Mouse (Mus musculus) cerebellum, adult 2 months (tissue): Measurements from ENCODE around the gene Ssbp3. TPM values are rescaled to one million over a fixed set of nuclear protein-coding genes. Genes with fewer than 3 reads are reported as not detected.
A peak's percentile ranks its signal among the peaks of the same experiment; 100 is the strongest.

Source experiments
- DNase-seq, 2 experiments: peaks; one replicate each; pipeline ENCODE4 v3.0.0; 2021
- H3K27ac ChIP-seq: fragments of 200-500 bp; 2 replicates; pipeline ENCODE4 v1.5.1; 2012; ENCODE audit warnings: low read length, control low read depth, inconsistent platforms; ENCODE audit not compliant: insufficient read depth
- H3K27me3 ChIP-seq: fragments of 200-500 bp; 2 replicates; pipeline ENCODE4 v1.6.1; 2012; ENCODE audit warnings: inconsistent platforms, mild to moderate bottlenecking, low read length, moderate library complexity; ENCODE audit not compliant: control insufficient read depth, insufficient read depth
- H3K4me1 ChIP-seq: fragments of 200-500 bp; 2 replicates; pipeline ENCODE4 v1.6.1; 2011; ENCODE audit warnings: low read length; ENCODE audit not compliant: control insufficient read depth, insufficient read depth
- H3K4me3 ChIP-seq: fragments of 200-500 bp; replicated peaks from 2 replicates; pipeline ENCODE3; 2011; ENCODE audit warnings: mild to moderate bottlenecking, low read depth, low read length, control low read depth; ENCODE audit not compliant: insufficient read depth
- CTCF ChIP-seq: fragments of 200-500 bp; IDR thresholded peaks from 2 replicates; pipeline ENCODE4 v1.5.1; 2011; ENCODE audit warnings: low read depth, mild to moderate bottlenecking, control low read depth, low read length, moderate library complexity, borderline replicate concordance; ENCODE audit not compliant: insufficient read depth
- POLR2A ChIP-seq: fragments of 200-500 bp; IDR thresholded peaks from 2 replicates; pipeline ENCODE4 v1.6.1; 2011; ENCODE audit warnings: low read length, control low read depth, borderline replicate concordance; ENCODE audit not compliant: insufficient read depth
- WGBS: fragments of 180-500 bp; shearing (Covaris S2); methylation state at CpG from one replicate; pipeline ENCODE4 v1.1.7; 2018; 5-methylcytosine and 5-hydroxymethylcytosine counted together
- polyA plus RNA-seq: library from polyadenylated mRNA; depleted of rRNA; stranded (reverse); fragments of >200 nt; gene quantifications from 2 replicates; pipeline ENCODE4 v1.2.3, GENCODE M21; 2012

Gene Ssbp3
- polyA plus RNA-seq, 1 experiment: 126 TPM

DNA sequence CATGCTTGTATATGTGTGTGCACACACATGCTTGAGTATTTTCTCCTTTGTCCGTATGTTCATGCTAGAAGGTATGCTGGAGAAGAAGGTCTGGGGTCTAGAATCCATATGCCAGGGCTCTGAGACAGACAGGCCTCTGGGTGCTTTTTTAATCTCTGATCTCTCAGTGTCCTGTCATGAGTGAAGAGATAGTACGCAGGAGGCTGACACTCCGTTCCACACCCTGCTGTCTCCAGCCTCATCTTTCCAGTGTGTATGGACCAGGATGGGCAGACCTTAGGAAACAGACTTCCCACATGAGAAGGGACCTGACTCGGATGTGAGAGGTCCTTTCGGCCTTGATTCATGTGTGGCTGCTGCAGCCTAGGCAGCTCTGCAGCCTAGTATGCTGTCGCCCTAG, 96.3 kb downstream of the Ssbp3 start:
- Histone ChIP-seq H3K4me3 (no peak overlapping the region), H3K27ac (no peak overlapping the region), H3K27me3 (no peaks in the 10 kb centered on the region), H3K4me1 (peaks cover 75% of the 10 kb centered on the region)
- DNase-seq: no peak
- TF ChIP-seq POLR2A (no peak), CTCF (no peak)
- WGBS: 83% methylated on average over 6 of the region's 6 CpGs

GRCm38 (mm10) chr4:107007359-107007758, 96.9 kb downstream of the Ssbp3 start:
- no peak for TF ChIP-seq POLR2A
- no peak for TF ChIP-seq CTCF
- Histone ChIP-seq H3K27ac (no peak overlapping the region), H3K27me3 (no peaks in the 10 kb centered on the region), H3K4me3 (no peak overlapping the region), H3K4me1 (peaks cover 76% of the 10 kb centered on the region)
- no peak for DNase-seq
- WGBS: 84% methylated on average over 8 of the region's 8 CpGs

- H3K4me3 ChIP-seq: no peak overlapping the region
- TF ChIP-seq POLR2A (no peak), CTCF (no peak)
- WGBS: 95% methylated on average over 2 of the region's 2 CpGs
- peaks cover 75% of the 10 kb centered on the region for H3K4me1 ChIP-seq
- DNase-seq: no peak
- no peak overlapping the region for H3K27ac ChIP-seq
- no peaks in the 10 kb centered on the region for H3K27me3 ChIP-seq
These were observed 97.7 kb downstream of the Ssbp3 start for GRCm38 (mm10) chr4:107008161-107008560.

DNA sequence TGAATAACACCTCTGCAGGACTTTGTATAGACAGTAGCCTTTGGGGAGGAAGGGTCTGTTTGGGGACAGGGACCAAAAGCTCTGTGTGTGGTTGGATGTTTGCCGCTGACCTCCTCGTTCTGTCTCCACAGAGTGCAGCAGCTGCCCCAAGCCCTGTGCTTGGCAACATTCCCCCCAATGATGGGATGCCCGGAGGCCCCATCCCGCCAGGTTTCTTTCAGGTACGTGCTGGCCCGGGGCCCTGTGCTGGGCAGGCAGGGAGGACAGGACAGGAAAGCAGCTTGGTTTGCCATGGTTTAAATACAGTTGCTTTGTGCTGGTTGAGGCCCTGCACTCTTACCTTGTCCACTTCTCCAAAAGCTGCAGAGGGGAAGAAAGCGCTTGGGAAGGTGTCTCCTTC, 99.0 kb downstream of the Ssbp3 start:
- no peak overlapping the region; the same call in 1 of the 2 replicates for H3K27ac ChIP-seq
- H3K27me3 ChIP-seq: no peaks in the 10 kb centered on the region
- TF ChIP-seq CTCF: no peak
- TF ChIP-seq POLR2A: no peak
- 24% methylated on average over 7 of the region's 7 CpGs for WGBS
- peak; percentile 67 to 75 for DNase-seq
- no peak overlapping the region for H3K4me3 ChIP-seq
- H3K4me1 ChIP-seq: peaks cover 75% of the 10 kb centered on the region

DNA sequence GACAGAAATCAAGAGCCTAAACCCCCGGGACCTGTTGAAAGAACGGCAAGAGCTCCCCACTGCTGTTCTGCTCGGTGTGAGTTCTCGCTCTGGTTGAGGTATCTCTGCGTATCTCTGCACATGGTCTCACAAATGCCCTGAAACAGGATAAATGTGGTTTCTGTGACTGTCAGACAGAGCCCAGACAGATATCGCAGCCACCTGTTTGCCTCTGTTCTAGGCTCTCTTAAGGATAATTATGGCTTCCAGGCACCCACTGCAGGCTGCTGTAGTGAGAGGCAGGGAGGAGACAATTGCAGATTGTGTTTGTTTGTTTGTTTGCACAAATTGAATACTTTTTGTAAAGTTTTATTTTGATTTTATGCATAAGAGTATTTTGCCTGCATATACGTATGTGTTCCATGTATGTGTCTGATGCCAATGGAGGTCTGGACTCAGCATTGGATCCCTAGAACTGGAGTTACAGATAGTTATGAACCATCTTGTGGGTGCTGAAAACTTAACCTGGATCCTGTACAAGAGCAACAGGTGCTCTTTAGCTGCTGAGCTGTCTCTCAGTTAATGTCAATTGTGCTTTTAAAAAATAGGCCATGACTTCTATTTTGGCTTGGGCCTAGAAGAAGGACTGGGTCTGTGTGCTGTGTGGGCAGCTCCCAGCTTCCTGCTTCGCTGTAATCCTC, 101.0 kb downstream of the Ssbp3 start:
- peak overlapping the region; percentile 74 for H3K27ac ChIP-seq
- no peaks in the 10 kb centered on the region for H3K27me3 ChIP-seq
- WGBS: 90% methylated on average over 8 of the region's 8 CpGs
- no peak for DNase-seq
- TF ChIP-seq CTCF (no peak), POLR2A (no peak)
- peaks cover 78% of the 10 kb centered on the region for H3K4me1 ChIP-seq
- H3K4me3 ChIP-seq: no peak overlapping the region

GRCm38 (mm10) chr4:107012005-107012478, 101.5 kb downstream of the Ssbp3 start:
- no peak overlapping the region for H3K4me3 ChIP-seq
- H3K27ac ChIP-seq: peak overlapping the region; percentile 74
- WGBS: 16% methylated on average over 13 of the region's 13 CpGs
- no peaks in the 10 kb centered on the region for H3K27me3 ChIP-seq
- peaks cover 76% of the 10 kb centered on the region for H3K4me1 ChIP-seq
- TF ChIP-seq POLR2A (no peak), CTCF (no peak)
- DNase-seq: no peak

- WGBS: 8% methylated on average over 3 of the region's 3 CpGs
- peak; percentile 83 to 94 for DNase-seq
- no peak for TF ChIP-seq CTCF
- no peak for TF ChIP-seq POLR2A
- Histone ChIP-seq H3K27me3 (no peaks in the 10 kb centered on the region), H3K4me1 (peaks cover 76% of the 10 kb centered on the region), H3K27ac (peak overlapping the region; percentile 74), H3K4me3 (no peak overlapping the region)
These were observed 102.1 kb downstream of the Ssbp3 start for GRCm38 (mm10) chr4:107012574-107012973.

- peaks cover 82% of the 10 kb centered on the region for H3K4me1 ChIP-seq
- no peak for DNase-seq
- H3K4me3 ChIP-seq: no peak overlapping the region
- TF ChIP-seq CTCF: no peak
- no peak for TF ChIP-seq POLR2A
- peak overlapping the region; percentile 74 for H3K27ac ChIP-seq
- H3K27me3 ChIP-seq: no peaks in the 10 kb centered on the region
- WGBS: 50% methylated on average over 6 of the region's 6 CpGs
These were observed 102.8 kb downstream of the Ssbp3 start for GRCm38 (mm10) chr4:107013119-107013816.
